Mouse (Mus musculus): ENCODE measurements around the gene Olfr617. TPM values are rescaled to one million over a fixed set of nuclear protein-coding genes. Genes with fewer than 3 reads are reported as not detected.
"Not testable (repeated sequence)": the region's sequence is repeated elsewhere in the genome, so short reads cannot be mapped to it uniquely, and the experiment has no call there.

Gene Olfr617
- polyA plus RNA-seq (2014; fragmentation: Nextera tagmentation; extraction: Ambion mirVana) = not detected in 2 replicates

DNA sequence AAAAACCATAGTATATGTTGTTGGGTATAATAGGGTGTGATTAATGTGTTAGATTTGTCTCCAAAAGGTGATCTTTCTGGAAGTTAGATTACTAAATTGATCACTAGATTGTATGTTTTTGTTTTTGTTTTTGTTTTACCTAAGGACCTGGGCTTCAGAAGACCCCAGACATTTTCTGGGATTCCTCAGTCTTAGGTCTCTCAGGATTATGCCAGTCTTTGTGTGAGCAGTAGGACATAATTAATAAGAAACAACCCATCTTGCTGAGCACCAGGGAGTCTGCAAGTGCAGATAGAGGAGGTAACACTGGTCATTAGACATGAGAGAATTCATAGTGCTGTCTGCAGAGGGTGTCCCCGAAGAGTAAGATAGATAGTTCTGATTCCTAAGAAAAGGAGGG is at the start of gene Olfr617:
TSS of gene Olfr617 (plus strand) at position 301 of the 400 bp plus-strand sequence.
- no peak within 1 kb of the TSS for H3K4me2 ChIP-seq (ENCODE audit: low read length)
- no peaks in the 10 kb centered on the region for H3K36me3 ChIP-seq (ENCODE audit: control insufficient read depth, insufficient read depth, low read length)
- H3K9me3 ChIP-seq (ENCODE audit: control insufficient read depth, low read length) = no peaks in the 10 kb centered on the region
- 85% methylated on average over 1 of the region's 1 CpGs for WGBS
- no peak within 1 kb of the TSS for H3K4me3 ChIP-seq (ENCODE audit: low read depth, low read length)
- no peak within 1 kb of the TSS for H3K27ac ChIP-seq (ENCODE audit: low read depth)
- ATAC-seq (replicated peaks; ENCODE audit: low FRiP score, low TSS enrichment, low read depth) (no peak), DNase-seq (ENCODE audit: low spot score) (no peak)
- no peak within 1 kb of the TSS for H3K9ac ChIP-seq (ENCODE audit: low read length)
- no peaks in the 10 kb centered on the region for H3K4me1 ChIP-seq (replicated peaks; ENCODE audit: control insufficient read depth, insufficient read depth, low read length)
- H3K27me3 ChIP-seq (replicated peaks; ENCODE audit: control insufficient read depth, insufficient read depth, low read length) = no peaks in the 10 kb centered on the region

DNA sequence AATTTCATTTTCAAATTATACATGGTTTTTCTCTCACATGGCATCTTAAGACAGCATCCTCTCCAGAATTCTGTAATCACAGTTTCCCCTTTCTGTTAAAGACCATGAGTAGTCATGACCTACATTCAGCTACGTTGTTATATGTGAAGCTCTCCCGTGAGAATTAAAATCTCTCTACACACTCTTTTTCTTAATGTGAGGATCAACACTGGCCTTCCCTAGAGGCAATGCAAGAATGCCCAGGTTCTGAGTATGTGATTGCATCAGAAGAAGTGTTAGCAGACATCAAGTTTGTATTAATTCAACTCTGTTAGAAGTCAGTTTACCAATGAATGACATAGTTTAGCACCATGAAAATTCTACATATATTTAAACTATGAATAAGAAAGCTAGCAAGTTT is 30.2 kb upstream of the Olfr617 start, which contains the start of gene Olfr612:
TSS of gene Olfr612 (minus strand) at position 101 of the 400 bp plus-strand sequence.
- not testable (repeated sequence) for DNase-seq (ENCODE audit: low spot score); ATAC-seq (replicated peaks; ENCODE audit: low FRiP score, low TSS enrichment, low read depth); H3K4me2 ChIP-seq (ENCODE audit: low read length); H3K4me1 ChIP-seq (replicated peaks; ENCODE audit: control insufficient read depth, insufficient read depth, low read length); H3K9ac ChIP-seq (ENCODE audit: low read length); H3K9me3 ChIP-seq (ENCODE audit: control insufficient read depth, low read length); H3K4me3 ChIP-seq (ENCODE audit: low read depth, low read length); H3K36me3 ChIP-seq (ENCODE audit: control insufficient read depth, insufficient read depth, low read length); H3K27ac ChIP-seq (ENCODE audit: low read depth); H3K27me3 ChIP-seq (replicated peaks; ENCODE audit: control insufficient read depth, insufficient read depth, low read length)
- 80% methylated on average over 2 of the region's 2 CpGs for WGBS

DNA sequence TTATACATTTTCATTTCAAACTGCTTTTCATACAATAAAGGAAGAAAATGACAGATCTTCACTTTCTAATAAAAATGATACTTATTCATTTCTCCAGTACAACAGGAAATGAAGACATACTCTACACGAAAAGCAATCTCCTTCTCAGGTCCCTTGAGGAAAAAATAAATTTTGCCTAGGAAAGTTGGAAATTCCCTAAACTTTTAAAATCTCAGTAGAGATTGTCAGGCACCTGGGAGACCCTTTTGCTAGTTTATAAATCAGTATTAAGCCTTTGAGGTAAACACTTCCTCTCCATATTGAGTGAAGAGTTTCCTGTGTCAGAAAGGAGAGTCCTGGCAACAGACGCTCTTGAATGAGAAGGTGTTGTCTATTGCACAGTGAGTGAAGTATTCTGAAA is 25.1 kb upstream of the Olfr617 start, which contains the start of gene Olfr613:
TSS of gene Olfr613 (plus strand) at position 301 of the 400 bp plus-strand sequence.
- no peak within 1 kb of the TSS for H3K27ac ChIP-seq (ENCODE audit: low read depth)
- no peaks in the 10 kb centered on the region for H3K27me3 ChIP-seq (replicated peaks; ENCODE audit: control insufficient read depth, insufficient read depth, low read length)
- WGBS = 82% methylated on average over 2 of the region's 2 CpGs
- H3K4me3 ChIP-seq (ENCODE audit: low read depth, low read length) = no peak within 1 kb of the TSS
- no peak for ATAC-seq (replicated peaks; ENCODE audit: low FRiP score, low TSS enrichment, low read depth)
- H3K4me1 ChIP-seq (replicated peaks; ENCODE audit: control insufficient read depth, insufficient read depth, low read length) = no peaks in the 10 kb centered on the region
- no peaks in the 10 kb centered on the region for H3K9me3 ChIP-seq (ENCODE audit: control insufficient read depth, low read length)
- DNase-seq (ENCODE audit: low spot score) = no peak
- H3K36me3 ChIP-seq (ENCODE audit: control insufficient read depth, insufficient read depth, low read length) = no peaks in the 10 kb centered on the region
- H3K9ac ChIP-seq (ENCODE audit: low read length) = no peak within 1 kb of the TSS
- no peak within 1 kb of the TSS for H3K4me2 ChIP-seq (ENCODE audit: low read length)

DNA sequence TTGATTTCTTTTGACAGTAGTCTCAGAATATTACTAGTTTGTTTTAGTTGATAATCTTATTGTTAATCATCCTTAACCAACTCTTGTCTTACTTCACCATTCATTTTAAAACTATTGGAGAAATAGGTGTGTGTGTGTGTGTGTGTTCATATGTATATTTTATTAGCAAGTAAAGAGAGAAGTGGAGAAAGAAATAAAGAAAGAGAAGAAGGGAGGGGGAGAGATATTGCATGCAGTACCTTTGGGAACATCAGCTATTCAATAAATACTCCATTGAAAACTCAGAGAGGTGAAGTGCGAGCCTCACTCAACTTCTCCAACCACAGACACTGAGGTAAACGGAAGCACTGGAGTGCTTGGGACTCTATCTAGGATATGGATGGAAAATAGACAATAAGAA is 17.1 kb upstream of the Olfr617 start, which contains the start of gene Olfr615:
TSS of gene Olfr615 (plus strand) at position 301 of the 400 bp plus-strand sequence.
- Histone ChIP-seq H3K4me3 (ENCODE audit: low read depth, low read length) (no peak within 1 kb of the TSS), H3K4me2 (ENCODE audit: low read length) (no peak within 1 kb of the TSS), H3K4me1 (replicated peaks; ENCODE audit: control insufficient read depth, insufficient read depth, low read length) (no peaks in the 10 kb centered on the region), H3K27ac (ENCODE audit: low read depth) (no peak within 1 kb of the TSS), H3K36me3 (ENCODE audit: control insufficient read depth, insufficient read depth, low read length) (no peaks in the 10 kb centered on the region), H3K27me3 (replicated peaks; ENCODE audit: control insufficient read depth, insufficient read depth, low read length) (no peaks in the 10 kb centered on the region), H3K9ac (ENCODE audit: low read length) (no peak within 1 kb of the TSS), H3K9me3 (ENCODE audit: control insufficient read depth, low read length) (no peaks in the 10 kb centered on the region)
- ATAC-seq (replicated peaks; ENCODE audit: low FRiP score, low TSS enrichment, low read depth) (no peak), DNase-seq (ENCODE audit: low spot score) (no peak)
- 90% methylated on average over 2 of the region's 2 CpGs for WGBS

- Histone ChIP-seq H3K27ac (ENCODE audit: low read depth) (no peak within 1 kb of the TSS), H3K9me3 (ENCODE audit: control insufficient read depth, low read length) (no peaks in the 10 kb centered on the region), H3K4me1 (replicated peaks; ENCODE audit: control insufficient read depth, insufficient read depth, low read length) (no peaks in the 10 kb centered on the region), H3K4me3 (ENCODE audit: low read depth, low read length) (no peak within 1 kb of the TSS), H3K36me3 (ENCODE audit: control insufficient read depth, insufficient read depth, low read length) (no peaks in the 10 kb centered on the region), H3K9ac (ENCODE audit: low read length) (no peak within 1 kb of the TSS), H3K4me2 (ENCODE audit: low read length) (no peak within 1 kb of the TSS), H3K27me3 (replicated peaks; ENCODE audit: control insufficient read depth, insufficient read depth, low read length) (no peaks in the 10 kb centered on the region)
- WGBS = 83% methylated on average over 3 of the region's 3 CpGs
- DNase-seq (ENCODE audit: low spot score) = no peak
- no peak for ATAC-seq (replicated peaks; ENCODE audit: low FRiP score, low TSS enrichment, low read depth)
Measured at GRCm38 (mm10) chr7:103569043-103569442, 3.8 kb upstream of the Olfr617 start, which contains the start of gene Olfr616. Gene Olfr616 (minus strand): TSS chr7:103569143.

GRCm38 (mm10) chr7:103589803-103590202 is 16.9 kb downstream of the Olfr617 start, which contains the start of gene Olfr618:
Gene Olfr618 (plus strand): TSS chr7:103590103.
- DNase-seq (ENCODE audit: low spot score) = no peak
- Histone ChIP-seq H3K4me3 (ENCODE audit: low read depth, low read length) (no peak within 1 kb of the TSS), H3K27ac (ENCODE audit: low read depth) (no peak within 1 kb of the TSS), H3K36me3 (ENCODE audit: control insufficient read depth, insufficient read depth, low read length) (no peaks in the 10 kb centered on the region), H3K9ac (ENCODE audit: low read length) (no peak within 1 kb of the TSS), H3K4me1 (replicated peaks; ENCODE audit: control insufficient read depth, insufficient read depth, low read length) (no peaks in the 10 kb centered on the region), H3K4me2 (ENCODE audit: low read length) (no peak within 1 kb of the TSS), H3K27me3 (replicated peaks; ENCODE audit: control insufficient read depth, insufficient read depth, low read length) (no peaks in the 10 kb centered on the region), H3K9me3 (ENCODE audit: control insufficient read depth, low read length) (no peaks in the 10 kb centered on the region)
- ATAC-seq (replicated peaks; ENCODE audit: low FRiP score, low TSS enrichment, low read depth) = no peak
- 64% methylated on average over 2 of the region's 2 CpGs for WGBS

DNA sequence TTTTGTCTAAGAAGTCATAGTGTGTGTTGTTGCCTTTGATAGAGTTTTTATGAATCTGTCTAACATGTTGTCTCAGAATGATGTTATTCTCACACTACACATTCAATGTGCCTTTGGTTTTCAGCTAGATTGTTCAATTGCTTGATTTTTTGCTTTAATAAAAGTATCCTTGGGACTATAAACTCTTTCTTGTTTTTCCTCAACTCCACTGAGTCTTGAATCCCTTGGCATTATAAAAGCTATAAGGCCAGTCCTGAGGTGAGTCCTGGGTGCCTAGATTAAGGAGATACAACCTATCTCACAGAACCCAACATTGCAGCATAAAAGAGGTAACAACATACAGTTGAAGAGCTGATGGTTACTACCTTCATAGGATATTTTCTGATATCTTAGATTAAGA is 27.4 kb downstream of the Olfr617 start, which contains the start of gene Olfr619:
TSS of gene Olfr619 (plus strand) at position 301 of the 400 bp plus-strand sequence.
- H3K9me3 ChIP-seq (ENCODE audit: control insufficient read depth, low read length) = no peaks in the 10 kb centered on the region
- no peak within 1 kb of the TSS for H3K9ac ChIP-seq (ENCODE audit: low read length)
- no peaks in the 10 kb centered on the region for H3K27me3 ChIP-seq (replicated peaks; ENCODE audit: control insufficient read depth, insufficient read depth, low read length)
- no peak within 1 kb of the TSS for H3K4me2 ChIP-seq (ENCODE audit: low read length)
- ATAC-seq (replicated peaks; ENCODE audit: low FRiP score, low TSS enrichment, low read depth) (no peak), DNase-seq (ENCODE audit: low spot score) (no peak)
- no peak within 1 kb of the TSS for H3K4me3 ChIP-seq (ENCODE audit: low read depth, low read length)
- no peaks in the 10 kb centered on the region for H3K4me1 ChIP-seq (replicated peaks; ENCODE audit: control insufficient read depth, insufficient read depth, low read length)
- H3K36me3 ChIP-seq (ENCODE audit: control insufficient read depth, insufficient read depth, low read length) = no peaks in the 10 kb centered on the region
- no peak within 1 kb of the TSS for H3K27ac ChIP-seq (ENCODE audit: low read depth)

DNA sequence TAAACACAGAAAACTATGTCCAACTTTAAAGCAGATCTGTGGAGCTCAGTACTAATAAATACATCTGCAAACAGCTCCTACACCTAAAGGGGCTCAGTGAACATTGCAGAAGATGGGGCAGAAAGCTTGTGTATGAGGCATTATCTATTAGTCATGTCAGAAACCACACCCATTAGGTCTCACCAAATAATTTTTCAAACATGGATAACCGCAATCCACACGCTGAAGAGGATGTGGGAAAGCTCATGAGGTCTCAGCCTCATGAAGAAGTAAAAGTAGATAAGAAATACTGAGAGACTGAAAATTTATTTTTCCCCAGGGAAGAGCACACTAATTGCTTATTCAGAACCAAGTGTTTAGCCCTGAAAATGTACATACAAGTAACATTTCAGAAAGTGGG is 34.6 kb downstream of the Olfr617 start:
- 74% methylated on average over 2 of the region's 2 CpGs for WGBS
- H3K4me3 ChIP-seq (ENCODE audit: low read depth, low read length) = no peak overlapping the region
- no peak for ATAC-seq (replicated peaks; ENCODE audit: low FRiP score, low TSS enrichment, low read depth)

GRCm38 (mm10) chr7:103612434-103612833 is 39.6 kb downstream of the Olfr617 start, which contains the start of gene Olfr620:
Gene Olfr620 (minus strand): TSS chr7:103612534.
- H3K27ac ChIP-seq (ENCODE audit: low read depth) = no peak within 1 kb of the TSS
- H3K4me1 ChIP-seq (replicated peaks; ENCODE audit: control insufficient read depth, insufficient read depth, low read length) = no peaks in the 10 kb centered on the region
- H3K27me3 ChIP-seq (replicated peaks; ENCODE audit: control insufficient read depth, insufficient read depth, low read length) = no peaks in the 10 kb centered on the region
- DNase-seq (ENCODE audit: low spot score) (no peak), ATAC-seq (replicated peaks; ENCODE audit: low FRiP score, low TSS enrichment, low read depth) (no peak)
- no peaks in the 10 kb centered on the region for H3K9me3 ChIP-seq (ENCODE audit: control insufficient read depth, low read length)
- no peak within 1 kb of the TSS for H3K4me3 ChIP-seq (ENCODE audit: low read depth, low read length)
- H3K4me2 ChIP-seq (ENCODE audit: low read length) = no peak within 1 kb of the TSS
- no peak within 1 kb of the TSS for H3K9ac ChIP-seq (ENCODE audit: low read length)
- WGBS = 80% methylated on average over 2 of the region's 2 CpGs
- H3K36me3 ChIP-seq (ENCODE audit: control insufficient read depth, insufficient read depth, low read length) = no peaks in the 10 kb centered on the region

More for the DNA sequence above, 34.6 kb downstream of the Olfr617 start:
- no peak for DNase-seq (ENCODE audit: low spot score)
- Histone ChIP-seq H3K9me3 (ENCODE audit: control insufficient read depth, low read length) (no peaks in the 10 kb centered on the region), H3K27ac (ENCODE audit: low read depth) (no peak overlapping the region), H3K4me1 (replicated peaks; ENCODE audit: control insufficient read depth, insufficient read depth, low read length) (no peaks in the 10 kb centered on the region), H3K27me3 (replicated peaks; ENCODE audit: control insufficient read depth, insufficient read depth, low read length) (no peaks in the 10 kb centered on the region), H3K9ac (ENCODE audit: low read length) (no peak overlapping the region), H3K36me3 (ENCODE audit: control insufficient read depth, insufficient read depth, low read length) (no peaks in the 10 kb centered on the region), H3K4me2 (ENCODE audit: low read length) (no peak overlapping the region)
